Mouse (Mus musculus) Muller cell, postnatal 12 days (primary cell): ENCODE measurements around the gene Gna12.

Experiments
- DNase-seq: peaks from one replicate; pipeline ENCODE4 v3.0.0-alpha.2; 2015; ENCODE audit errors: inconsistent ontology term

Gna12 gene

GRCm38 (mm10) chr5:140753223-140753622 is 77.0 kb downstream of the Gna12 start:
- no peak for DNase-seq

- no peak for DNase-seq
Measured at GRCm38 (mm10) chr5:140752639-140753038, 77.6 kb downstream of the Gna12 start.

- no peak for DNase-seq
Measured at GRCm38 (mm10) chr5:140752041-140752440, 78.2 kb downstream of the Gna12 start.

- no peak for DNase-seq
Measured at GRCm38 (mm10) chr5:140750925-140751324, 79.3 kb downstream of the Gna12 start.

GRCm38 (mm10) chr5:140749062-140749875 is 81.0 kb downstream of the Gna12 start:
- DNase-seq = peak; percentile 46

- no peak for DNase-seq
Measured at GRCm38 (mm10) chr5:140748425-140748824, 81.8 kb downstream of the Gna12 start.

- DNase-seq = no peak
Measured at GRCm38 (mm10) chr5:140743706-140744131, 86.5 kb downstream of the Gna12 start.

GRCm38 (mm10) chr5:140741877-140742276 is 88.4 kb downstream of the Gna12 start:
- DNase-seq = no peak

- no peak for DNase-seq
Measured at GRCm38 (mm10) chr5:140741040-140741439, 89.2 kb downstream of the Gna12 start.

- DNase-seq = no peak
Measured at GRCm38 (mm10) chr5:140739813-140740212, 90.4 kb downstream of the Gna12 start.

- DNase-seq = no peak
Measured at GRCm38 (mm10) chr5:140736166-140736565, 94.1 kb downstream of the Gna12 start.

GRCm38 (mm10) chr5:140735297-140735696 is 94.9 kb downstream of the Gna12 start:
- DNase-seq = peak; percentile 56

GRCm38 (mm10) chr5:140733336-140733735 is 96.9 kb downstream of the Gna12 start:
- DNase-seq = no peak

GRCm38 (mm10) chr5:140732195-140732594 is 98.0 kb downstream of the Gna12 start:
- DNase-seq = no peak

GRCm38 (mm10) chr5:140731040-140731797 is 99.0 kb downstream of the Gna12 start:
- DNase-seq = no peak

- DNase-seq = no peak
Measured at GRCm38 (mm10) chr5:140726946-140727740, 103.1 kb downstream of the Gna12 start.

- DNase-seq = peak; percentile 87
Measured at GRCm38 (mm10) chr5:140726062-140726839, 104.0 kb downstream of the Gna12 start.

GRCm38 (mm10) chr5:140723822-140724221 is 106.4 kb downstream of the Gna12 start, which contains the start of gene Amz1:
Gene Amz1 (plus strand): TSS chr5:140724127.
- no peak for DNase-seq

- DNase-seq = no peak
Measured at GRCm38 (mm10) chr5:140722121-140722520, 108.1 kb downstream of the Gna12 start.

GRCm38 (mm10) chr5:140720773-140721172 is 109.5 kb downstream of the Gna12 start:
- DNase-seq = no peak

GRCm38 (mm10) chr5:140711040-140711439 is 119.2 kb downstream of the Gna12 start:
- no peak for DNase-seq
